Mouse (Mus musculus): ENCODE data around the gene Dnajb13.
"Not testable (repeated sequence)": the region's sequence is repeated elsewhere in the genome, so short reads cannot be mapped to it uniquely, and the experiment has no call there.

Dnajb13 gene

DNA sequence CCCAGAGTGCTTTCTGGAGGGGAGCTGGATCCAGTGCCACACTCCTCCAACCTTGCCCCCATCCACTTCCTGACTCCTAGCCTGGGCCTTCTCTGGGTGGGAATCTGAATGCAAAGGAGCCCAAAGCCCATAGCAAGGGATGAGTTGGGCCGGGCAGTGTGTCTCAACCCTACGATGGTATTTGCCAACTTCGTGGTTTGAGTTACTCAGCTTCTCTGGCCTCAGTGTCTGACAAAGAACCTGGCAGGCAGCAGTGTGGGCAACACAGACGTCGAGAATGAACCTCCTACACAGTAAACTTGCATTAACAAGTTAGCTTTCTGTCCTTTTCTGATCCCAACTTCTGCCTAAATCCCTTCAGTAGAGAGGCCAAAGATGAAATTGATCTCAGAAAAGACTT lies 30.3 kb downstream of the Dnajb13 start:
- no peak for DNase-seq

DNA sequence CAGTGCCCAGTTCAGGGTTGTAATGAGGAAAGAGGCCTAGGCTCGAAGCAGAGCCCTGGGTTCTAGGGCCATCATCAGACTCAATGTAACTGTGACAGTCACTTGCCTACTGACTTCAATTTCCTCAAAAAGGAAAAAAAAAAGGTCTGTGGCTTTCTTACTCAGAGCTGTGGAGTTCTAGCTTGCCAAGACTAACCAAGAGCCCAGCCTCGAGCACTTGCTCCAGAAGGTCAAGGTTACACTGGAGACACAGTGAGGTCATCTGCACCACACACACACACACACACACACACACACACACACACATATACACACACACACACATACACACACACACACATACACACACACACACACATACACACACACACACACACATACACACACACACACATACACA lies 32.7 kb downstream of the Dnajb13 start:
- DNase-seq: not testable (repeated sequence)

DNA sequence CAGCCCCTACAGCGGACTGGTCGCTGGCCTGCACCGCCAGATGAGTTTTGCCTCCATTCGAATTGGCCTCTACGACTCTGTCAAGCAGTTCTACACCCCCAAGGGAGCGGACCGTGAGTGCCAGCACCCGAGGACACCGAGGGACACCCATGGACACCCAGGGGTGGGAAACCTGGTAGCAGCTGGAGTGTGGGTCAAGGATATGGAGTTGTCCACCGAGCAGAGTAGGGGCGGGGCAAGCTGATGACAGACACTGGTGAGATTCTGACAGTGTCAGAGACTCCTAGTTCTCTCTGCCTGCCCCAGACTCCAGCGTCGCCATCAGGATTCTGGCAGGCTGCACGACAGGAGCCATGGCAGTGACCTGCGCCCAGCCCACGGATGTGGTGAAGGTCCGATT lies 34.6 kb downstream of the Dnajb13 start:
- peak in 1 of 2 experiments; percentile 20 for DNase-seq

DNA sequence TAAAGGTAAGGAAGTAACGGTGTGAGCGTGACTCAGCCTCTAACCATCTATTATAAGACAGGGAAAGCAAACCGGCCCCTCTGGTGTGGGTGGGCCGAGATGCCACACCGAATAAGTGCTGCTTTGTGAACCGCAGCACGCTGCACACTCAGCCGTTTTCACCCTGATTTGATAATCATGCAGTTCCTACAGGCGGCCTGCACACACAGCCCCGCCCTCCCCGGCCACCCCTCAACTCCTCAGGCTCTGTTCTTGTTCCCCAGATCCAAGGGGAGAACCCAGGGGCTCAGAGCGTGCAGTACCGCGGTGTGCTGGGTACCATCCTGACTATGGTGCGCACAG lies 35.0 kb downstream of the Dnajb13 start:
- peak; percentile 34 to 65 for DNase-seq

DNA sequence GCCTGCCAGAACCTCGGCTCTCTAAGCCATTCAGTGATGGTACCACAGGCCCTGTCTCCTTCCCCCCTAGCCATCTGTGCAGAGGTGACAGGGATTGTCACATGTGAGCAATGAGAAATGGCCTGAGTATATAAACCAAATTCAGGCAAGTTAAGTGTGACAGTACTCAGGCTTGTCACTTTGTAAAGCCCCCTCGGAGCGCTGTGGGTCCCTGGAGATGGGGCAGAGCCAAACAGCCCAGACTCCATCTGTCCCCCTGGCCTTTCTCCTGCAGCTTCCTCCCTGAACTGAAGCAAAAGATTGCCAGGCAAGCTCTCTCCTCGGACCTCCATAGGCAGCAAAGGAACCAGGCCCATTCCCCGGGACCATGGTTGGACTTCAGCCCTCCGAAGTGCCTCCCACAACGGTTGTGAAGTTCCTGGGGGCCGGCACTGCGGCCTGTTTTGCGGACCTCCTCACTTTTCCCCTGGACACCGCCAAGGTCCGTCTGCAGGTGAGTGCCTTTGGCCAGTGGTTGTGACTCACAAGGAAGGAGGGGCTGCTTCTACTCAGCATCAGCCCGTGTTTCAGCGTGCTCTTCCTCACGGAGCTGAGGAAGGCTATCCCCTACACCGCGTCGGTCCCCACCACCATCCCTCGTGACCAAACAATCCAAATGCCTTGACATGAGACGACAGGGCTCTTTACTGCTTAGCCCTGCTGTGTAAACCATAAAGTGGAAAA lies 35.5 kb downstream of the Dnajb13 start:
- peak in 1 of 2 experiments; percentile 38 for DNase-seq

DNA sequence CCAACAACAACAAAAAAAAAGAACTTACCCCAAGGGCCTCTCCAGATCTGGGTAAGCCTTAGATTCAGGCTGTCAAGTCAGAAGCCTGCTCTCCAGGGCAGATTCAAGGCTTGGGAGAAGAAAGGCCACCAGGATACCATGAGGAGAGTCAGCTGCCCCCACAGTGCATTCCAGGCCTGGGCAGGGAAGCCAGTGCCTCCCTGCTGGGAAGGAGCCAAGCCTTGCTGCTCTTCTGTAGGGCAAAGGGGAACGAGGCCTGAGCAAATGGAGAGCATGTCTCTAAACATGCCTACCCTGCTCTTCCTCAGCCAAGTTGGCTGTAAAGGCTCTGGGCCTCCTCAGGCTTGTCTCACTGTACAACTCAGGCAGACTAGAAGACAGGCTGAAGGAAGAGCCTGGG lies 40.1 kb downstream of the Dnajb13 start:
- DNase-seq: peak; percentile 33 to 63

DNA sequence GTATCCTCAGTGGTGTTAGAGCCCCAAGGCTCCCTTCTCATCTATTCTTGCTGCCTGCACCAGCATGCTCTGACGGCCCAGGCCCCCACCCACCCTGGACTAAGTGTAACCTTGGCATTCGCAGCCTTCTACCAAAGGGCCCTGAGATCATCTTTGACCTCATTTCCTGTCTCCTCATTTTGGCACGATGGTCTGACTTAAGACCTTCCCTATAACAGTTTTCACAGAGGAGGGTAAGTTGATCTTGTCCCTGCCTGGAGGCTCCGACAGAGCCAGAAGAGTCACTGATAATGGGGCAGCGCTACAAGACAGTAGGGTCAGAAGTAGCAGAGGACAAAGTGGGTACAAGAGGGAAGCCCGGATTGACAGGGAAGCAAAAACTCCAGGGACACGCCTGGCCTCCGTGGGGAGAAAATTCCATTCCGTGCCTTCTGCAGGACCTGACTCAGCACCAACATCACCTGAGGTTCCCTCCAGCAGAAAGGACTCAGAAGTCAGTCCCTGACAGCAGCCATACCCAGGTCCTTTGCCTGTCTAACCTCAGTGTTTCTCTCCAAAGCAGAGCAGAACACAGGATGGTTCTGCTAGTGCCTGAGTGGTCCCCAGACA lies 40.8 kb downstream of the Dnajb13 start:
- no peak for DNase-seq

DNA sequence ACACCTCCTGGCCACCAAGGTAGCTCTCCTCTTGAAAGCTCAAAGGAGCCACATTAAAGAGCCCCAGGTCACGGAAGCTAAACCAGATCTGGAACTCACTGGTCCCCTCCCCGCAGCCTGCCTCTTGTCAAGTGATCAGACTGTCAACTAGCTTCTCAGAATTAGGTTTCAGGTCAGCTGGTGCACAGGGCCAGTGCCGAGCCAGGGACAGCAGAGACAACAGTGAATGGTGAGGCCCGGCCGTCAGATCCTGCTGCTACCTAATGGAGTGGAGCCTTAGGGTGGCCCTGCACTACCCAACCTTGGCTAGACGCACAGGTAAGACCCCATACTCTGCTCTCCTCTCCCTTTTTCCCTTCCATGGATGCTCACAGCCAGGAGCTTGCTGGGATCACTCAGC lies 42.0 kb downstream of the Dnajb13 start, which contains the start of gene Ucp3:
Gene Ucp3, plus strand, starts transcription at position 214 of the 400 bp plus-strand sequence.
- no peak for DNase-seq

DNA sequence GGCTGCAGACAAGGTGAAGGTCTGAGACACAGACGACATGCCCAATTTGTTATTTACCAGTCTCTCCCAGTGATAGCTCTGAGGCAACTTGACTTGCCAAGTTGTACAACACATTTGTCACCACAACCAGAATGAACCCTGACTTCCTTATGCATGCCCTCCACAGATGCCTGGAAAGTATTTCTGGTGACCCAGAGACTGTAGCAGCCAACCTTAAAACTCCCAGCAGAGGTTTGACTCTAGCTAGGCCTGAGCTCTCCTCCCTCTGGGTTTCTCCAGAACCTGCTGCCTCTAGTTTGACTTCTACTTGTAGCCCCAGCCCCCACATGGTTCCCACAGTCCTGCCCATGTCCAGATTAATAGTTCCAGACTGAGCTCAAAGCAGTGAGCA lies 43.4 kb downstream of the Dnajb13 start:
- DNase-seq: no peak

DNA sequence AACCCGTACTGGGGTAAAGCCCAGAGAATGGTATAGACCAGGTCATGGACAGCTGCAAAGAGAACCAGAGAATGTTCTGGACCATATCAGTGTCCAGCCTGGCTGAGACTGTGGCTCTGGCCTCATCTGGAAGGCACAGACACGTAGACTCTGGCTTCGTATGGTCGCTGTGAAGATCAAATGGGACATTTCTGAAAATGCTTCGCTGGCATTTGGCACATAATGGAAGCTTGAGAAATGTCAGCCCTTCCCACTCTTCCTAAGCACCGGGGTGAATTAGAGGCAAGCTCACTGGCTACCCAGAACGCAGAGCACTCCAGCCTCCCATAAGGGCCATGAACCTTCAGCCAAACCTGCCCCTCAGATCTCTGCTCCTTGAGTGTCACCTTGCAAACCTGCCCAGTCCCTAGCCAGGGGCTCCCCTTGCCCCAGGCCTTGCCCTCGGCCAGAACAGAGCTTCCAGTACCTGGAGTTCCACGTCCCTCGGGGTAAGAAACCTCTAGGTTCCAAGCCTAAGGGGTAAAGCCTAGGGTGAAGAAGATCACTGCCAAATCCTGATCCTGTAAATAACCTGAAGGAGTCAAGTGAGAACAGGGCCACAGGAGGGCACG lies 43.9 kb downstream of the Dnajb13 start:
- DNase-seq: no peak

DNA sequence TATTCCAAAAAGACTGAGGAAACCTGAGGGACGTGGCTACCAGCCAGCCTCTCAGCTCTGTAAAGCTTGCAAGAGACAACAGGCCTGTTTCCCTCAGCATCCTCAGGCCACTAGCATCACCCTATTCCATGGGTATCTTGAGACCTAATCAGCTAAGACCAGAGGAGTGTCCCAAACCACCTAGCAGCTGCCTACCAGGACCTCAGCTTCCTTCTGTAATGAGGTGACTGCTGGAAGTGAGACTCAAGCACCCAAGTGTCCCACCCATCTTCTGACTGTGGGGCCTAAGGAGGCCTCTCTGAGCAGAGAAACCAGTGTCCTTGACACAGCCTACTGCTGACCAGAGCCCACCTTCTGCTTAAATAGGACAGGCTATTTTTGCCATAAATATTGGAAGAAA lies 45.3 kb downstream of the Dnajb13 start:
- no peak for DNase-seq

DNA sequence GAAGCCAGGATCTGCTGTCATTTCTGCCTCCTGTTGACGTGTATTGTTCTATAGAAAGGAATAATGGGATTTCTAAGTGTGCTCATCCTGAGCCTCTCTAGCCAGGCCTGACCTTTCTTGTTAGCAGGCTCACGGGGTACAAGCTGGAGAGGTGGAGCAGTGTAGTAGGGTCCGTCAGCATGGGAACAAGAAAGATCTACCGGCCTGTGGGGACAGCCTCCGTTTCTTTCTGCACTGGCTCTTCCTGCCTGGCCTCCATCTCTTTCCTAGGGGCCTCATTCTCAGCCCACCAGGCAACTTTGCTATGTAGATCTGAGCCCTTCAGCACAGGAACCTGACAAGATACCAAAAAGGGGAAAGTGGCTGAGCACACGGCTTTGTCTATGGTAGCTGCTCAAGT lies 46.0 kb downstream of the Dnajb13 start:
- DNase-seq: no peak

DNA sequence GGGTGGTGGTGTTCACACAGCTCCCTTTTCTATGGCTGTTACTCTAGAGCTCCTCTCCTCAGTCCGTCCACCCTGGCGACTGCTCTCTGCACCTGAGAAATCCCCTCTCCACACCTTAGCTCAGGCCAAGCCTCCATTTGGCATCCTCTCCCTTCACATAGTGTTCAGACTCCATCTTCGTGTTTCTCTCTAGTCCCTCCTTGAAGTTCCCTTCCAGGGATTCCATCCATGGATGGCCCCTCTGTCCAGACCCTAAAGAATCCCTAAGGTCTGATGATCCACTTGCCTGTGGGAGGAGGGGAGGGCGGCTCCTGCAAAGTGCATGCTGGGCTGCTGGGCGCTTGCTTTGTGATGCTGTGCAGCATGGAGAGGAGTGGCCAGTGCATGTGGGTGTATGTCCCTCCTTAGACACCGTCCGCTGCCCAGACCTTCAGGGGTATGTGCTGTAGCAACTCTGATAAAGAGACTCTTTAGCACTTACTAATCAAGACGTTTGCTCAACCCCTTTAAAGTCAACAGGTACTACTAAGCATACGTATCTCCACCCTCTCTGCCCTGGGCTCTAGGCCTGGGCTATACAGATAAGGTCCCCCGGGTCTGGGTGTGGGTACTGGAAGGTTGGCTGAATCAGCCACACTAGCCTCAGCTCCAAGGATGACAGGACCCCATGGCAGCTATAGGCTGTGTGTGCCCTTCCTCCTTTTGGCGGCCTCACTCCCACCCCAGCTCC lies 47.8 kb downstream of the Dnajb13 start:
- DNase-seq: peak in 1 of 2 experiments; percentile 21

DNA sequence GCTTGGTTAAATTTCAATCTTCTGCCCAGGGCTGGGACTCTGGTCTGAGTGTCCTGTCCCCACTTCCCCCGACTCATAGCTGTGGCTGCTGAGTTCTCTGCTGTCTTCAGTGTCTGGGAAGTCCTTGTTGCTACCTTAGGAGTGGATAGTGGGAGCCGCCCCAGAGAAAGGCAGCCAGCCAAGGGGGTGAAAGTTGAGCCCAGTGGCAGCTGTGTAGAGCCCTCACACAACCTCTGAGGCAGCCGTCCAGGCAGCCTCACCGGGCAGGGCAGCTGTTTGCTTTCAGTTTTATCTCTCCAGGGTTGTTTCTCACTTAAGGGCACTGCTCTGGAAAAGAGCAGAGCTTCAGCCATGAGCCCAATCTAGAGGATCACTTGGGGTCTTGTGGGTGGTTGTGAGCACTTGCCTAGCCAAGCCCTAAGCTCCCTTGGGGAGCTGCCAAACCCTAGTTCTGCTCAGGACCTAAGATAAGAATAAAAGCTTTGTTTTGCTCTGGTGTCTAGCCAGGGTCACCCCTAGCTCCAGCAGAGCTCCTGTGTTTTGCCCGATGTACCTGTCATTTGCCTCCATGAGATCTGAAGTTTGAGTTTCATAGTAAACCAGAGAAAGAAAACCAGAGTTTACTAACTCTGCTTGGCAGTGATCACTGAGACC lies 49.0 kb downstream of the Dnajb13 start:
- DNase-seq: peak; percentile 79 to 88

DNA sequence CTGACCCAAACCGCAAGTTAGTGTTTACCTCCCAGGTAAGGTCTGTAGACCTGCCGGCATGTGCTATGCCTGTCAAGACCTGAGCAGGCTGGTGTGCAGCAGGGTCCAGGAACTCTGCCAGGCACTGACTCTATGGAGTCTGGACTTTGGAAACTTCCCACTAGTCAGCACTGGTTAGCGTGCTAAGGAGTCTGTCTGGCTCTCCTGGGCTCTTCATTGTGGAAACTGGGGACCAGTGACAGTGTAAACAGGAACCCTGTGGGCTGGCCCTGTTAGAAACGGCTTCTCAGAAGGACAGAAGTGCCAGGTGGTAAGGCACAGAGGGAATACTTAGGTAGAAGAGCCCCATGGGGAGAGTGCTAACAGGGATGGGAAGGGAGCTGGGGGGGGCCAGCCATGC lies 49.5 kb downstream of the Dnajb13 start:
- DNase-seq: peak; percentile 35 to 67

DNA sequence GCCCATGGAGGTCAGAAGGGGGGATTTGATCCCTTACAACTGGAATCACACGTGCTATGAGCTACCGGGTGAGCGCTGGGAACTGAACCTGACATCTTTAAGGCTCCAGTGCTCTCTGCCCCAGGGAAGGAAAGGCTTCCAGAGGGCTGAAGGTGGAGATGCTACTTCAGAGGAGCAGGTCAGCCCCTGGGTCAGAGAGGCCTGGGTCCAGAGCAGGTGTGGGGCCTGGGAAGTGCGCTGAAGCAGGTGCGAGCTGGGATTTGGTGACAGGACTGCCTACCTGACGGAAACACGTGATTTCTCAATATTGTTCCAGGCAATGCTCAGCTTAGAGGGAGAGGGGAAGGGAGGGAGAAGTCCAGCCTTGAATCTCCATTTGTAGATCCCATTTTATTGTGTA lies 50.5 kb downstream of the Dnajb13 start:
- no peak for DNase-seq

DNA sequence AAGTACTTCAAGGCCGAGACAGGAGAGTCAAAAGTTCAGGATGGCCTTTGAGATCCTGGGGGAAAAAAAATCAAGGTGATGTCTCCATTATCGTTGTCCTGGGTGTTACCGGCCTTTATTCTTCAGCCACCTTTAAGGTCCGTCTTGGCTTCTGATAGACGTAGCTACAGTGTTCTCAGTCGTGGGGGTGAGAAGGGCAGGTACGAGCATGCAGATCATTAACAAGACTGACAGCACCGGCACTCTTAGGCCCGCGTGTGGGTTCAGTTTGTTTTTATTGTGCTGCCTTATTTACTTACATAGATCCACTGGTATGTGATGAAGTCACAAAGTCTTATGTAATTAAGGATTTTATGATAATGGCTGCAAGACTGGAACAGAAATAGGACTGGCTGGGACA lies 51.0 kb downstream of the Dnajb13 start:
- peak in 1 of 2 experiments; percentile 33 for DNase-seq

DNA sequence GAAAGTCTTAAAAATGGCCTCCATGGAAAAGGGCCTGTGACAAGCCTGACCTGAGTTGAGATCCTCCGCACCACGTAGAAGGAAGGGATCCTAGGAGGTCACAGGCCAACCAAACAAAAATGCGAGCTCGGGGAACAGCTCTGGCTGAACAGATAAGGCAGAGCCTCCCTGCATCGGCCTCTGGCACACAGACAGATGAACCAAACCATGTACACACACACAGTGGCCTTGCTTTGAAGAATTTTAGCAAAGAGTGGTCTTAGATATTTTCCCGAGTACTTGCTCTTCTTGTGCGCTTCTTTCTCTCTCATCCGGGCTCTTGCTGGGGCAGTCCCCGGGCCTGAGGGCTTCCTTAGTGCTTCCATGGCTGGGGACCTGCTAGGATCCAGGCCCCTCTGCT lies 51.6 kb downstream of the Dnajb13 start:
- DNase-seq: no peak

DNA sequence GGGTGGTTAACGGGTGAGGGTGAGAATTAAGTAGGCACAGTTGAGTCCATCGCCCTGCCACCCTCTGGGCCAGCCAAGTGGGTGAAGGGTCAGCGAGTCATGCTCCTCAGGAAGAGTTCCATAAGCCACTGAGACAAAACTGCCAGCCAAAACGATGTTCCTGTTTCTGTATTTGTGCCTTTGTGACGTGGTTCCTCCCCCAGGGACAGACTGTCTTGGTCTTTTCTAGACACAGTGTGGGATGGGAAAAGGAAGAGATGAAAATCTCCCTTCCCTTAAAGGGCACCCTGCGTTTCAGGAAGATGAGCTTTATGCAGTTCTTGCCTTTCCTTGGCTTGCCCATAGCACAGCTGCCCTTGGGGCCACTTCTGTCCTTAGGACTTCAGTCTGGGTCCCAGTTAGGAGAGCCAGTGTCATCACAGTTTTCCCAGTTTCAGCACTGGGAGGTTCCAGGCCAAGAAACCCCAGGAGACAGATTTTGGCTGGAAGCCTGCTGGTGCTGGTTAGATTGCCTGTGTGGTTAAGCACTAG lies 53.1 kb downstream of the Dnajb13 start:
- DNase-seq: peak; percentile 29 to 51

DNA sequence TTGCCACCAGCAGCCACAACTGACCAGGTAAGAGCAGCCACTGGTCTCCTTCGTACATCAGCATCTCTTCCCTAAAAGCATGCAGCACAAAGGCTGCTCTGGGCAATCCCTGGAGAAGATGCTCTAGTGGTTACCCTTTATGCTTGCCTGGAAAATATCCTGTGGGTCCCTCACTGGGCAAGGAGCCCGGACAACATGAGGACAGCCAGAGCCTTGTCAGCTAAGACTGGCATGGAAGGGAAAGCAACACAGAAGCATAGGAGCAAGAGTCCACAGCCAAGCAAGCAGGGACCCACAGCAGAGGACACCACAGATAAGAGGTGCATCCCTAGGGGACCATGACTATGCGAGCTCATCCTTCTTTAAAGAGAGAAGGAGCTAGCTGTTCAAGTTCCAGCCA lies 54.9 kb downstream of the Dnajb13 start:
- DNase-seq: no peak

DNA sequence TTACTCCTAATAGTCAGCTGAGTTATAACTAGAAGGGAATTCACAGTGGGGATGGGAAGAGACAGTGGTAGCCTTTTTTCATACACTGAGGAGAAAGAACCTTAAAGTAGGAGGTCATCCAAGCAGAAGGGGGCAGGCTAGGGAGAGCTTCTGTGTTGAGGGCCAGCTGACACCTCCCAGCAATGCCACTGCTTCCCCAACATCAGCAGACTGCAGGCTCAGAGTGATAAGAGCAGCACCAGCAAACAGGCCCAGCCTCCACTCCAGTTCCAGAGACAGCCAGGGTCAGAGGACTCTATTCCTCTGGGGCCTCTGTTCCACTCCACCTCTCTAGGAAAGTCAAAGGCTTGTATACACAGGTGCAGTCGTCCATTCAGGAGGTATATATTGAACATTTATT lies 56.6 kb downstream of the Dnajb13 start:
- DNase-seq: no peak
